In the genomic region with DNA sequence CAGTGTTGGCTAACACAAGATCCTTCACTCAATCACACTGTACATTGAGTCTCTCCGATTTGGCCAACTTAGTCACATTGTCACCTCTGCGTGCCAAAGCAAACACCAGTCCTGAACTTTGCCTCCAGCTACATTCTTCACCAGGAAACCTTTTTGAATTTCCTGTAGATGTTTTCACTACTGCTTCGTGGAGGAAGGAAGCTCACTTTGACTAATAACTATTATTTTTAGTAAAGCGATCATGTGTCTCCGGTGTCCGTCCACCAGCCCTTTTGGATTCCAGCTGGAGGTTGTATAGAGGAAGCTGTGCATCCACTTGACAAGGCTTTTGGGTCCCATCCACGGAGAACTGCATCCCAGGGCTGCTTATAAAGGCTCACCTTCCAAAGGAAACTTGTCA, we compare ENCODE assay signal across 11 mouse cellular contexts.
DNase-seq lines count a peak whose midpoint lies in the region; ATAC-seq lines count a peak whose summit lies in the region.
"Had no signal": no experiment of that assay in that cellular context is flagged by ENCODE, and none has a peak within 500 bp of the region (broad histone marks: within the 10 kb centered on the region; RNA-seq: fewer than 3 reads in every experiment).

No protein-coding gene starts in this region.

- WGBS in heart, embryonic 14.5 days, result 54% methylated on average over 7 of the region's 7 CpGs
- 14% methylated on average over 7 of the region's 7 CpGs for WGBS in kidney, embryonic 15.5 days
- WGBS in midbrain, embryonic 15.5 days, result 73% methylated on average over 7 of the region's 7 CpGs

- peak; percentile 71; the same call in 1 of the 2 replicates for ATAC-seq in heart, embryonic 14.5 days (ENCODE audit: insufficient number of reproducible peaks, insufficient read depth, low FRiP score, low read depth)
- peak; percentile 86 for ATAC-seq in kidney, embryonic 15.5 days (replicated peaks; ENCODE audit: low FRiP score)
- ATAC-seq in midbrain, embryonic 15.5 days (replicated peaks), result no peak

- no peaks in the 10 kb centered on the region for H3K9me3 ChIP-seq in heart, embryonic 14.5 days (ENCODE audit: control insufficient read depth, low read length)
- H3K9me3 ChIP-seq in kidney, embryonic 15.5 days (replicated peaks), result no peaks in the 10 kb centered on the region
- H3K9me3 ChIP-seq in midbrain, embryonic 15.5 days, result no peaks in the 10 kb centered on the region
- H3K9me3 ChIP-seq: forebrain, embryonic 10.5 days; limb, embryonic 15.5 days had no signal

- no peaks in the 10 kb centered on the region for H3K27me3 ChIP-seq in heart, embryonic 14.5 days (ENCODE audit: control insufficient read depth, insufficient read depth, low read length)
- H3K27me3 ChIP-seq in kidney, embryonic 15.5 days, result no peaks in the 10 kb centered on the region
- H3K27me3 ChIP-seq in midbrain, embryonic 15.5 days (replicated peaks), result no peaks in the 10 kb centered on the region
- H3K27me3 ChIP-seq: limb, embryonic 15.5 days; Patski had no signal

- DNase-seq in adrenal gland, adult 2 months, result peak; percentile 39
- DNase-seq in adrenal gland, postnatal 4 days (ENCODE audit: low spot score in 2 of 2), result no peak
- DNase-seq in lung, postnatal 25 days (ENCODE audit: low spot score), result peak; percentile 42
- DNase-seq in ovary, postnatal 36 days (ENCODE audit: low spot score), result no peak
- no peak for DNase-seq in B cell, adult 2 months

- no peak overlapping the region for H3K4me3 ChIP-seq in heart, embryonic 14.5 days (ENCODE audit: control insufficient read depth in 1 of 2, insufficient read depth in 1 of 2, low read depth in 1 of 2, low read length in 2 of 2)
- H3K4me3 ChIP-seq in kidney, embryonic 15.5 days (replicated peaks), result no peak overlapping the region
- H3K4me3 ChIP-seq in midbrain, embryonic 15.5 days, result no peak overlapping the region
- H3K4me3 ChIP-seq: forebrain, embryonic 10.5 days; limb, embryonic 15.5 days had no signal

- H3K27ac ChIP-seq in heart, embryonic 14.5 days (replicated peaks in 1 of 2; ENCODE audit: control insufficient read depth in 1 of 2, insufficient read depth in 1 of 2, low read depth in 2 of 2, low read length in 2 of 2), result 0 out of 4 replicates have a peak overlapping the region, but pooled peaks of 1 of the 2 experiments have one; percentile 3
- no peak overlapping the region for H3K27ac ChIP-seq in kidney, embryonic 15.5 days
- no peak overlapping the region for H3K27ac ChIP-seq in midbrain, embryonic 15.5 days
- H3K27ac ChIP-seq: forebrain, embryonic 10.5 days; limb, embryonic 15.5 days had no signal

- no peaks in the 10 kb centered on the region for H3K36me3 ChIP-seq in heart, embryonic 14.5 days (ENCODE audit: control insufficient read depth, insufficient read depth, low read length)
- no peaks in the 10 kb centered on the region for H3K36me3 ChIP-seq in kidney, embryonic 15.5 days
- no peaks in the 10 kb centered on the region for H3K36me3 ChIP-seq in midbrain, embryonic 15.5 days (replicated peaks)
- H3K36me3 ChIP-seq: forebrain, embryonic 10.5 days; limb, embryonic 15.5 days had no signal

- peaks cover 0 to 9% of the 10 kb centered on the region in 2 experiments; a peak in 3 of 4 replicates for H3K4me1 ChIP-seq in heart, embryonic 14.5 days (ENCODE audit: control insufficient read depth in 2 of 2, insufficient read depth in 2 of 2, low read length in 2 of 2)
- H3K4me1 ChIP-seq in kidney, embryonic 15.5 days, result peaks cover 17% of the 10 kb centered on the region
- H3K4me1 ChIP-seq in midbrain, embryonic 15.5 days, result no peaks in the 10 kb centered on the region

- H3K9ac ChIP-seq in heart, embryonic 14.5 days (ENCODE audit: low read length), result no peak overlapping the region
- no peak overlapping the region for H3K9ac ChIP-seq in kidney, embryonic 15.5 days
- H3K9ac ChIP-seq in midbrain, embryonic 15.5 days, result no peak overlapping the region
- H3K9ac ChIP-seq: limb, embryonic 15.5 days had no signal

- peak overlapping the region; percentile 23; the same call in 1 of the 2 replicates for H3K4me2 ChIP-seq in heart, embryonic 14.5 days (ENCODE audit: low read length)
- no peak overlapping the region for H3K4me2 ChIP-seq in kidney, embryonic 15.5 days
- no peak overlapping the region for H3K4me2 ChIP-seq in midbrain, embryonic 15.5 days
- H3K4me2 ChIP-seq: limb, embryonic 15.5 days had no signal

Comparison
In these comparisons a context has a peak if more than half of its experiments do, and no peak if none do; other contexts are left out.
1. DNase-seq: peak in adrenal gland, adult 2 months (single experiment) and lung, postnatal 25 days (single experiment); none in adrenal gland, postnatal 4 days (0 of 2), ovary, postnatal 36 days (single experiment) and B cell, adult 2 months (0 of 2).